Mouse (Mus musculus) small intestine, adult 2 months (tissue): Measurements from ENCODE around the gene Ap1g2.

Experiments used
- CTCF ChIP-seq: fragments of 200-500 bp; IDR thresholded peaks from 2 replicates; pipeline ENCODE4 v1.5.1; 2012; ENCODE audit warnings: low read depth, mild to moderate bottlenecking, control low read depth, inconsistent platforms, low read length, moderate library complexity, mixed read lengths; ENCODE audit not compliant: insufficient replicate concordance, insufficient read length; ENCODE audit errors: extremely low read depth
- POLR2A ChIP-seq: fragments of 200-500 bp; IDR thresholded peaks from 2 replicates; pipeline ENCODE4 v1.6.1; 2012; ENCODE audit warnings: low read depth, mild to moderate bottlenecking, control low read depth, inconsistent platforms, low read length, moderate library complexity

GRCm38 (mm10) chr14:55091209-55091865, 15.1 kb downstream of the Ap1g2 start:
- no peak for TF ChIP-seq POLR2A
- TF ChIP-seq CTCF: no peak
